17 mouse cellular contexts compared by ENCODE assay signal in genomic region chr8:115741964-115742363, GRCm38 (mm10).
"Had no signal": no experiment of that assay in that cellular context is flagged by ENCODE, and none has a peak within 500 bp of the region (broad histone marks: within the 10 kb centered on the region; RNA-seq: fewer than 3 reads in every experiment).

No protein-coding gene starts in this region.

- H3K27ac ChIP-seq: lung, embryonic 15.5 days; midbrain, embryonic 10.5 days; midbrain, embryonic 12.5 days; neural tube, embryonic 13.5 days; neural tube, embryonic 15.5 days had no signal

- H3K4me1 ChIP-seq: lung, embryonic 15.5 days; midbrain, embryonic 10.5 days; midbrain, embryonic 12.5 days; neural tube, embryonic 13.5 days; neural tube, embryonic 15.5 days had no signal

- H3K9me3 ChIP-seq: lung, embryonic 15.5 days; midbrain, embryonic 10.5 days; midbrain, embryonic 12.5 days; neural tube, embryonic 13.5 days; neural tube, embryonic 15.5 days had no signal

- H3K27me3 ChIP-seq: lung, embryonic 15.5 days; midbrain, embryonic 12.5 days; neural tube, embryonic 13.5 days had no signal

- DNase-seq: lung, adult 2 months; lung, postnatal 4 days; midbrain, embryonic 14.5 days; retina, postnatal 1 day; right cerebral cortex, postnatal 4 days; spleen, adult 18-20 months; thymus, adult 18-20 months; thymus, postnatal 14 days; thymus, postnatal 36 days had no signal

- H3K4me2 ChIP-seq: lung, embryonic 15.5 days; midbrain, embryonic 12.5 days; neural tube, embryonic 13.5 days; neural tube, embryonic 15.5 days had no signal

- H3K36me3 ChIP-seq: lung, embryonic 15.5 days; midbrain, embryonic 10.5 days; midbrain, embryonic 12.5 days; neural tube, embryonic 13.5 days; neural tube, embryonic 15.5 days had no signal

- H3K9ac ChIP-seq: lung, embryonic 15.5 days; midbrain, embryonic 12.5 days; neural tube, embryonic 13.5 days; neural tube, embryonic 15.5 days had no signal

- ATAC-seq: lung, postnatal 0 days; midbrain, embryonic 16.5 days had no signal

- H3K4me3 ChIP-seq: lung, embryonic 15.5 days; midbrain, embryonic 10.5 days; midbrain, embryonic 12.5 days; myocyte; neural tube, embryonic 13.5 days; neural tube, embryonic 15.5 days had no signal
